Mouse (Mus musculus) ES-Bruce4 (cell line): Measurements from ENCODE around the gene Ap2b1.

ENCODE experiments used
- CTCF ChIP-seq: IDR thresholded peaks from one replicate; pipeline ENCODE4 v1.8.1; 2011; ENCODE audit warnings: low read depth, low read length
- EP300 ChIP-seq: IDR thresholded peaks from 2 replicates; pipeline ENCODE4 v1.6.1; 2011; ENCODE audit warnings: low read depth, low read length; ENCODE audit not compliant: insufficient read depth

DNA sequence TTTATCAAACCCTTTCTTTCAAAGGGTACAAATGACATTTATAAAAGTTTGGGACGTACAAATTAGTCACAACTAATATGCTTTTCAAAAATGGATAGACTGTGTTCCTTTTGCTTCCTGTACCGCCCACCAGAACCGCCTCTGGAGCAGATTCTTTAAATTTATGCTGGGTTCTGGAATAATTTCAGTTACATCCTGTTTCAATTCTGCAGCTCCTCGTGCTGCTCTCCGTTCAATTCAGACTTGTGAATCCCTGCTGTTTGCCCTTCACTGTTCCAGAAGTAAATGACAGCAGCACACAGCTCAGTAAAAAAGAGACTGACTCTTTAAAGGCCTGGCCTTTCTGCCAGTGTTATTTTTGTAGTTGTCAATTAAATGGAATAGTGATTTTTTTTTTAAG is 13.6 kb downstream of the Ap2b1 start:
- no peak for TF ChIP-seq EP300
- TF ChIP-seq CTCF: no peak
